Mouse (Mus musculus): ENCODE measurements at regions not wholly inside any gene's neighbourhood (a gene's known extent, or its start where the extent isn't known, plus 50 kb on each side); places are given as distances from the start of the nearest gene placed in this dataset.

DNA sequence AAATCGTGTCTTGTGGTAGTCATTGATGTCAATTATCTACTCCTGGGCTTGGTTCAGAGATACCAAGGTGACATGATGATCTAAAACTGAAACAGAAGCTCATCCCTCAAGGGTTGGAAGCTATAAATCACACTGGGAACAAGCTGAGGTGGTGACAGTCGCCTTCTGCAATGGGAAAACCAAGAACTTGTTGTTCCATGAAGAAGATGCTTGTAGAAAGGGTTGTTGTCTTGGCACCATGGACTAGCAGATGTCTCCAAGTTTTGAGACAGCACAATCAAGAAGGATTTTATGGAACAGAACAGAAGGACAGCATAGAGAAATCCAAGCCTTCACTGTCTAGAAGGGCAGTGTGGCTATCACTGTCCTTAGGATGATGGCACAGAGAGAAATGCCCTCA is 2005.4 kb upstream of the Lrrc6 start:
- Histone ChIP-seq H3K9me3 (no peaks in the 10 kb centered on the region), H3K27ac (no peak overlapping the region), H3K4me3 (replicated peaks) (no peak overlapping the region), H3K9ac (no peak overlapping the region), H3K4me2 (replicated peaks) (no peak overlapping the region), H3K36me3 (no peaks in the 10 kb centered on the region), H3K4me1 (replicated peaks) (no peaks in the 10 kb centered on the region), H3K27me3 (replicated peaks) (no peaks in the 10 kb centered on the region)
- 65% methylated on average over 2 of the region's 2 CpGs for WGBS
- ATAC-seq = no peak

DNA sequence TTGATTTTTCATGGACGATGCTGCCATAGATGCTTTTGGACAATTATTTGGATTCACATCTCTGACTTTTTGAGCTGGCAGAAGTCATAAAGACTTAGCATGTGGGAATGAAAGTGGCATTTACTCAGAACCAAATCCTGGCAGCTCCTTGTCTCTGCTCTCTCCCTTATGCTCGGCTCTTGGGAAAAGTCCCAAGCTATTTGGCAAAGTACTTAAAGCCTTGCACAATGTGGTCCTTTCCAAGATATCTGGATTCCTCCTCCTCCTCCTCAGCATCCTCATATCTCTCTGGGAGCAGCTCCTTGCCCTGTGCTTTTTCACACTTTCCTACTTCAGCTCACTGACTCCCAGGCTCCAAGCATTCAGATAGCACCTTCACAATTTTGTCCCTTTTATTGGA is 1995.7 kb upstream of the Lrrc6 start:
- H3K9me3 ChIP-seq = no peaks in the 10 kb centered on the region
- ATAC-seq = no peak
- H3K27ac ChIP-seq = no peak overlapping the region
- 87% methylated on average over 2 of the region's 2 CpGs for WGBS
- H3K36me3 ChIP-seq = no peaks in the 10 kb centered on the region
- no peaks in the 10 kb centered on the region for H3K27me3 ChIP-seq (replicated peaks)
- no peak overlapping the region for H3K4me2 ChIP-seq (replicated peaks)
- H3K4me3 ChIP-seq (replicated peaks) = no peak overlapping the region
- no peaks in the 10 kb centered on the region for H3K4me1 ChIP-seq (replicated peaks)
- no peak overlapping the region for H3K9ac ChIP-seq

DNA sequence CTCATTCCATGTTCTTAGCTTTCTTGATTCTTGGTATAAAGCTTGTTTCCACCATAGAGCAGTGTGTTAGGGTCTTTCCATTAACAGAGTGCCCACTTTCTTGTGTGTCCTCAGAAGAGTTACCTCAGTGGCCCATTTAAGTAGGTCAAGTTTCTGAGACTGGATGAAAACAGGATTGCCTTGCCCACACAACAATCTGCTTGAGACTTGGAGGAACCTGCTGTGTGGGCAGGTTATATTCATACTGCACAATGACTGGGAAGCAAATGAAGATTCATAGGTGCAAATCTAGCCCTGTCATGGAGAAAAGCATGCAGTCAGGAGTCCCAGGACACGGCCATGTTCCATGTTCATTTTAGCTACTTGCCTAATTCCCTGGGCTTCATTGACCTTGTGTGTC is 1984.1 kb upstream of the Lrrc6 start:
- WGBS = 96% methylated on average over 1 of the region's 1 CpGs

DNA sequence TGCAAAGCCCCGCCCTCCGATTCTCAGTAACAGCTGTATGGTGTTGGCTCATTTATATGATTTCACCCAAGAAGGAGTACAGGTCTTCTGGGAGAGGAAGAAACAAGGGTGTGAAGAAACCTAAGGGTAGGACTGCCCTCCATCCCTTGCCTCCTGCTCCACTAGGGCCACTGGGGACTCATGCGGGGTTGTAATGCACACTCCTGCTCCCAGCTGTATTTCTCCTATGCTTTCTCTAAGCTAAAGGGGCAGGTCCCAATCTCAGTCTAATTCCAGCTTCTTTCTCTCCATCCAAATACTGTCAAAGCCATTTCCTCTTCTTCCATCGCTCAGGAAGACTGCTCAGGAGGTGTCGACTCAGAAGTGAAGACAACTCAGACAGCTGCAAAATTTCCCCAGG is 1977.0 kb upstream of the Lrrc6 start:
- 81% methylated on average over 5 of the region's 5 CpGs for WGBS

More for the DNA sequence above, 1984.1 kb upstream of the Lrrc6 start:
- no peaks in the 10 kb centered on the region for H3K4me1 ChIP-seq (replicated peaks)
- no peaks in the 10 kb centered on the region for H3K27me3 ChIP-seq (replicated peaks)
- no peak overlapping the region for H3K4me3 ChIP-seq (replicated peaks)
- H3K27ac ChIP-seq = no peak overlapping the region
- no peak overlapping the region for H3K9ac ChIP-seq
- no peaks in the 10 kb centered on the region for H3K9me3 ChIP-seq
- ATAC-seq = no peak
- no peaks in the 10 kb centered on the region for H3K36me3 ChIP-seq
- H3K4me2 ChIP-seq (replicated peaks) = no peak overlapping the region

DNA sequence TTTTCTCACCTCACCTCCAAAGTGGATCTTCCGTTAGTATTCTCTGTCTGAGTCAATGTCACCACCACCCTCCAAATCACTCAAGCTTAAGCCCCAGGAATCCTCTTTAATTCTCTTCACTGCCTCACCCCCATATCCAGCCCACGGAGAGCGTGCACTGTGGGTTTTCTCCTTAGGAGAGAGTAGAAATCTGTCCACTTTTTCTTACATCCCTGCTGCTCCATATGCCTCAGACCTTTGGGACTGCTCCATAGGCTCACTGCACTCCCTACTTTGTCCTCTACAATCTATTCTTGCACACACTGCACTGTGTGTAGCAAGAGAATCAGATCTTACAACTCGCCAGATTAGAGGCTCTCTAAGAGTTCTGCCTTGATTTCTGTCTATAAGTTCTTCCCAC is 1971.2 kb upstream of the Lrrc6 start:
- Histone ChIP-seq H3K36me3 (no peaks in the 10 kb centered on the region), H3K4me2 (replicated peaks) (no peak overlapping the region), H3K4me3 (replicated peaks) (no peak overlapping the region), H3K9ac (no peak overlapping the region), H3K27me3 (replicated peaks) (no peaks in the 10 kb centered on the region), H3K27ac (no peak overlapping the region), H3K4me1 (replicated peaks) (no peaks in the 10 kb centered on the region), H3K9me3 (no peaks in the 10 kb centered on the region)
- ATAC-seq = no peak
- WGBS = 84% methylated on average over 4 of the region's 4 CpGs

More for the DNA sequence above, 1977.0 kb upstream of the Lrrc6 start:
- Histone ChIP-seq H3K27ac (no peak overlapping the region), H3K27me3 (replicated peaks) (no peaks in the 10 kb centered on the region), H3K4me2 (replicated peaks) (no peak overlapping the region), H3K36me3 (no peaks in the 10 kb centered on the region), H3K4me1 (replicated peaks) (no peaks in the 10 kb centered on the region), H3K4me3 (replicated peaks) (no peak overlapping the region), H3K9me3 (no peaks in the 10 kb centered on the region), H3K9ac (no peak overlapping the region)
- no peak for ATAC-seq

DNA sequence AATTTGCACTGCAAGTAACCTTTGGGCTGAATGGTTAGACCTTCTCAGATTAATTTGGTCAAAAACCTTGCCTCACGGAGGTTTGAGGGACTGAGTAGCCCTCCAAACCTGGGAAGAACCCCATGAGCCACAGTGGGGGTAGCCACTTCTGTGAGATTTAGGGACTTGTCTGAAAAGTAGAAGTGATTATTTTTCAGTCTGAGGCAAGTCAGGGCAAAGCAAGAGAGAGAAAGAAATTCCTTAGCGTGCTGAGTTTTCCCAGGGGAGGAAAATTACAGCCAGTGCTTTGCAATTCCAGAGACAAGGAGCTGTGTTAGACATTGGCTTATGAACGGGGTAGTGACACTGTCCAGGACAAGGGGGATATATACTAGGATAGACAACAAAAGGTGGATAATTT is 1962.1 kb upstream of the Lrrc6 start:
- no peak overlapping the region for H3K27ac ChIP-seq
- 51% methylated on average over 3 of the region's 3 CpGs for WGBS
- H3K27me3 ChIP-seq (replicated peaks) = no peaks in the 10 kb centered on the region
- no peaks in the 10 kb centered on the region for H3K9me3 ChIP-seq
- no peak overlapping the region for H3K4me2 ChIP-seq (replicated peaks)
- H3K36me3 ChIP-seq = no peaks in the 10 kb centered on the region
- H3K4me1 ChIP-seq (replicated peaks) = no peaks in the 10 kb centered on the region
- ATAC-seq = no peak
- no peak overlapping the region for H3K4me3 ChIP-seq (replicated peaks)
- no peak overlapping the region for H3K9ac ChIP-seq

DNA sequence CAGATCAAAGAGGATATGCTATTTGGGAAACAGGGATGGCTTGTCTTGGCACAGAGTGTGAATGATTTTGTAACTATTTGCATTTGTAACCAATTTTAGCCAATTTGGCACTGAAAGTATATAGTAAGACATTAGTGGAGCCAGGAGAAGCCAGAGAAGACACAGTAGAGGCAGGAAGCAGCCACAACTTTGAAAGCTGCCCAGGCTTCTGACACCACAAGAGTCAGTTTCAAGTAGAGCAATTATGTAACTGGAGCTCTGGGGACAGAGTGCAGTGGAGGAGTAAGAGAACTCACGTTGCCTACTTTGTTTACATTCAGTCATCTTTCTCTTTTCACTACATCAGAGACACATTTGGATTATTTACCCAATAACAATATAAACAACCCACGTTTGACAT is 1956.5 kb upstream of the Lrrc6 start:
- H3K36me3 ChIP-seq = no peaks in the 10 kb centered on the region
- no peak overlapping the region for H3K27ac ChIP-seq
- WGBS = 24% methylated on average over 2 of the region's 2 CpGs
- H3K9ac ChIP-seq = no peak overlapping the region
- no peak overlapping the region for H3K4me3 ChIP-seq (replicated peaks)
- no peak overlapping the region for H3K4me2 ChIP-seq (replicated peaks)
- ATAC-seq = no peak
- no peaks in the 10 kb centered on the region for H3K9me3 ChIP-seq
- H3K27me3 ChIP-seq (replicated peaks) = no peaks in the 10 kb centered on the region
- H3K4me1 ChIP-seq (replicated peaks) = no peaks in the 10 kb centered on the region

DNA sequence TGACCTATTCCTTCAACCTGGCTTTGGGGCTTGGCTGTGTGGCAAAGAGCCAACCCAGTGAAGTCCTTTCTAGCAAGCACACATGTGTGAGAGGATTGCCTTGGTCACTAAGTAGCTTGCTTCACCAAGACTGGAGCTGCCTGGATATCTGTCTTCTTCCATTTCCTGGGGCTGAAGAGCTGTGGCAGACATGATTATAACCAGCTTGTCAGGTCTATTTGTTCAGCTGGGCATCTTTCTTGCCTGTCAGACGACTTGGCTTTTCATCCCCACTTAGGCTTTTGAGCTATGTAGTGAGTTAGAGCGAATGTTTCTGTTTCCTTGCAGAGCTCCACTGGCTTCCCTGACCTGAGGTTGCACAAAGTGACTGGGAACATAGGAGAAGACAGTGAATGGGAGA is 1951.3 kb upstream of the Lrrc6 start:
- no peak overlapping the region for H3K4me3 ChIP-seq (replicated peaks)
- no peak overlapping the region for H3K9ac ChIP-seq
- H3K9me3 ChIP-seq = no peaks in the 10 kb centered on the region
- H3K4me2 ChIP-seq (replicated peaks) = no peak overlapping the region
- no peaks in the 10 kb centered on the region for H3K4me1 ChIP-seq (replicated peaks)
- no peak for ATAC-seq
- no peaks in the 10 kb centered on the region for H3K36me3 ChIP-seq
- H3K27ac ChIP-seq = no peak overlapping the region
- H3K27me3 ChIP-seq (replicated peaks) = no peaks in the 10 kb centered on the region
- 37% methylated on average over 2 of the region's 2 CpGs for WGBS

DNA sequence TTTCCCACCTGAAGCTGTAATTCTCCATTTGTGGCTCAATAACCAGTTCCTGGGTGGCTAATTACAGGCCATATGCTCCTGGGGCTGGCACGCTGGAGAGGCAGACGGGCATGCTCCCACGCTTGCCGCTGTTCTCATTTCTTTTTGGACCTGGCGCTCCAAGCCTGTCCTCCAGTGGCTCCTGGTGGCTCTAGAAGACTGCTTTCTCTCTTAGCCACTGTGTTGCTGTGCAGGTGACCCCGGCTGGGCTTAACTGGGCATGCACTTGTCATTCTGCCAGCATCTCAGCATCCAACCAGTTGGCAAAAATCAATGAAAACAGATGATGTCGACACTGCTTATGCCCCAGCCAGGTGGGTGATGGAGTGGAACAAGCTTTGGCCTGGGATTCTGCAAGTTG is 1944.6 kb upstream of the Lrrc6 start:
- ATAC-seq = no peak
- Histone ChIP-seq H3K4me2 (replicated peaks) (no peak overlapping the region), H3K9me3 (no peaks in the 10 kb centered on the region), H3K36me3 (no peaks in the 10 kb centered on the region), H3K27ac (no peak overlapping the region), H3K9ac (no peak overlapping the region), H3K27me3 (replicated peaks) (no peaks in the 10 kb centered on the region), H3K4me3 (replicated peaks) (no peak overlapping the region), H3K4me1 (replicated peaks) (no peaks in the 10 kb centered on the region)
- 79% methylated on average over 7 of the region's 7 CpGs for WGBS

DNA sequence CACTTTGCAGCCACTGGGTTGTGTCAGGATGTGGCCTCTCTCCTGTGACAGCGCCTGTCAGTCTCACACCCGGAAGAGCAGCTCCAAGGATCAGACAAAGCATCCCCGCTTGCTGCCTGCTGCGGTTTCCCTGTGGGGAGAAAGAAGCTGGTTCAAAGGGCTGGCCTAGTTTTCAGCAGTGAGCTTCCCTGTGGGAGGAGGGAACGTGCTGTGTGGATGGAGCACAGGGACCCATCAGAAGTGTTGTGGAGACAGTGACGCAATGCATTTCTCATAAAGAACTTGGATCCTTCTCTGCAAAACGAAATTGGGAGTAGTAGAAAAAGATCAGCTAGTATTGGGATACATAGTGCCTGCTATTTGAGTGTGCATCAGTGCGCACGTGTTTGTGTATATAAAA is 1939.9 kb upstream of the Lrrc6 start:
- H3K4me2 ChIP-seq (replicated peaks) = no peak overlapping the region
- H3K9me3 ChIP-seq = no peaks in the 10 kb centered on the region
- H3K4me1 ChIP-seq (replicated peaks) = no peaks in the 10 kb centered on the region
- no peaks in the 10 kb centered on the region for H3K36me3 ChIP-seq
- no peaks in the 10 kb centered on the region for H3K27me3 ChIP-seq (replicated peaks)
- H3K4me3 ChIP-seq (replicated peaks) = no peak overlapping the region
- no peak for ATAC-seq
- no peak overlapping the region for H3K27ac ChIP-seq
- no peak overlapping the region for H3K9ac ChIP-seq
- WGBS = 58% methylated on average over 9 of the region's 9 CpGs

DNA sequence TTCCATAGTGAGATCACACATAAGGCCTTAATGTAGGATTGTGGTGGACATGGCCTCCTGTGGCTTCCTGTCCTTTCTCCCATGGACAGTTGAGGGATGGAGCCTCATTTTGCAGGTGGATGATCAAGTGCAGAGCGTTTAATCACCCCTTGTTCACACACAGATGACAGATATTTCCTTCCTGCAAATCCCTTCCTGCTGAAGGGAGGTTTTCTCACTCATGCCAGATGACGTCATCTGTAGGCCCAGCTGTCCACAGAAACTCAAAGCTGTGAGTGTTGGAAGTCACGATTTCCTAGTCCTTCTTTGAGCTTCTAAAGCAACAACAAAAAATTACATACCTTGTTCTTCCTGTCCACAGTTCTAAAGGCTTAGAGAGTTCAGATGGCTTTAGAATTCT is 1935.3 kb upstream of the Lrrc6 start:
- H3K4me2 ChIP-seq (replicated peaks) = no peak overlapping the region
- H3K27me3 ChIP-seq (replicated peaks) = no peaks in the 10 kb centered on the region
- no peaks in the 10 kb centered on the region for H3K4me1 ChIP-seq (replicated peaks)
- H3K4me3 ChIP-seq (replicated peaks) = no peak overlapping the region
- no peak for ATAC-seq
- H3K36me3 ChIP-seq = no peaks in the 10 kb centered on the region
- H3K9me3 ChIP-seq = no peaks in the 10 kb centered on the region
- 33% methylated on average over 3 of the region's 3 CpGs for WGBS
- no peak overlapping the region for H3K27ac ChIP-seq
- H3K9ac ChIP-seq = no peak overlapping the region

DNA sequence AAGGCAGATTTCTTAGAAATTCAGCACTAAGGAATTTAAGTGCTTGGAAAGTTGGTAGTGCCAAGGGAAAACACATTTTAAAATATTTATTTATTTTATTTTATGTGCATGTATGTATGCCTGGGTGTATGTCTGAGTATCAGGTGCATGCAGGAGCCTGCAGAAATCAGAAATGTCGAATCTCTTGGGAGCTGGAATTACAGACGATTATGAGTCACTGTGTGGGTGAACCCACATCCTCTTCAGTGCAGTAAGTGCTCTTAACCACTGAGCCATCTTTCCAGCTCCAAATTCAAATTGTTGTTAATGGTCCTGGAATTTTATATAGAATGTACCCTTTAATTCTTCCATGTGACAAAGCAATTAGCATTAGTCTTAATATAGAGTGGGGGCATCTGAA is 1930.5 kb upstream of the Lrrc6 start:
- Histone ChIP-seq H3K4me1 (replicated peaks) (no peaks in the 10 kb centered on the region), H3K27me3 (replicated peaks) (no peaks in the 10 kb centered on the region), H3K9me3 (no peaks in the 10 kb centered on the region), H3K9ac (no peak overlapping the region), H3K4me3 (replicated peaks) (no peak overlapping the region), H3K4me2 (replicated peaks) (no peak overlapping the region), H3K27ac (no peak overlapping the region), H3K36me3 (no peaks in the 10 kb centered on the region)
- no peak for ATAC-seq
- 78% methylated on average over 2 of the region's 2 CpGs for WGBS

DNA sequence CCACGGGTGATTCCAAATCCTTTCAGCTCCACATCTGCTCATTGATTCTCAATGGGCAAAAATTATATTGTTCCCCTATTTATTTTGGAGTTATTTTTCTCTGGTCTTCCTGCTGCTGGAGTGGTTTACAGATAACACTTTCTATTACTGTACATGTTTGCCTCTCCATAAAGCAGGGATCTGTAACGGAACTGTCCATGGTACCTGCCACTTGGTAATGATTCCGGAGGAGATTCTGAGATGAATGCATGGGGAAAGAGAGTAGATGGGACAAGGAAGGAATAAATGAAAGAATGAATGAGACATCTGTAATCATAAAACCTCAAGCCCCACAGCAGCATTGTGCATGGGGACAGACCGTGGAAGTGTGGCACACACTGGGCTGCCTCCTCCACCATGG is 1929.8 kb upstream of the Lrrc6 start:
- WGBS = 62% methylated on average over 4 of the region's 4 CpGs

More for the DNA sequence above, 1929.8 kb upstream of the Lrrc6 start:
- Histone ChIP-seq H3K27me3 (replicated peaks) (no peaks in the 10 kb centered on the region), H3K4me1 (replicated peaks) (no peaks in the 10 kb centered on the region), H3K4me3 (replicated peaks) (no peak overlapping the region), H3K36me3 (no peaks in the 10 kb centered on the region), H3K4me2 (replicated peaks) (no peak overlapping the region), H3K9me3 (no peaks in the 10 kb centered on the region), H3K9ac (no peak overlapping the region), H3K27ac (no peak overlapping the region)
- ATAC-seq = no peak

All from intestine, embryonic 15.5 days (tissue).